Mouse (Mus musculus) cerebellum, adult 2 months (tissue): ENCODE data around the gene Stt3b. TPM values are rescaled to one million over a fixed set of nuclear protein-coding genes. Genes with fewer than 3 reads are reported as not detected.

Experiments used
- DNase-seq, 2 experiments: peaks; one replicate each; pipeline ENCODE4 v3.0.0; 2021
- H3K27ac ChIP-seq: fragments of 200-500 bp; 2 replicates; pipeline ENCODE4 v1.5.1; 2012; ENCODE audit warnings: low read length, control low read depth, inconsistent platforms; ENCODE audit not compliant: insufficient read depth
- H3K27me3 ChIP-seq: fragments of 200-500 bp; 2 replicates; pipeline ENCODE4 v1.6.1; 2012; ENCODE audit warnings: inconsistent platforms, mild to moderate bottlenecking, low read length, moderate library complexity; ENCODE audit not compliant: control insufficient read depth, insufficient read depth
- H3K4me1 ChIP-seq: fragments of 200-500 bp; 2 replicates; pipeline ENCODE4 v1.6.1; 2011; ENCODE audit warnings: low read length; ENCODE audit not compliant: control insufficient read depth, insufficient read depth
- H3K4me3 ChIP-seq: fragments of 200-500 bp; replicated peaks from 2 replicates; pipeline ENCODE3; 2011; ENCODE audit warnings: mild to moderate bottlenecking, low read depth, low read length, control low read depth; ENCODE audit not compliant: insufficient read depth
- CTCF ChIP-seq: fragments of 200-500 bp; IDR thresholded peaks from 2 replicates; pipeline ENCODE4 v1.5.1; 2011; ENCODE audit warnings: low read depth, mild to moderate bottlenecking, control low read depth, low read length, moderate library complexity, borderline replicate concordance; ENCODE audit not compliant: insufficient read depth
- POLR2A ChIP-seq: fragments of 200-500 bp; IDR thresholded peaks from 2 replicates; pipeline ENCODE4 v1.6.1; 2011; ENCODE audit warnings: low read length, control low read depth, borderline replicate concordance; ENCODE audit not compliant: insufficient read depth
- WGBS: fragments of 180-500 bp; shearing (Covaris S2); methylation state at CpG from one replicate; pipeline ENCODE4 v1.1.7; 2018; 5-methylcytosine and 5-hydroxymethylcytosine counted together
- polyA plus RNA-seq: library from polyadenylated mRNA; depleted of rRNA; stranded (reverse); fragments of >200 nt; gene quantifications from 2 replicates; pipeline ENCODE4 v1.2.3, GENCODE M21; 2012; rRNA removed

Stt3b gene
- 37.2 and 38.2 TPM in 2 replicates for polyA plus RNA-seq

DNA sequence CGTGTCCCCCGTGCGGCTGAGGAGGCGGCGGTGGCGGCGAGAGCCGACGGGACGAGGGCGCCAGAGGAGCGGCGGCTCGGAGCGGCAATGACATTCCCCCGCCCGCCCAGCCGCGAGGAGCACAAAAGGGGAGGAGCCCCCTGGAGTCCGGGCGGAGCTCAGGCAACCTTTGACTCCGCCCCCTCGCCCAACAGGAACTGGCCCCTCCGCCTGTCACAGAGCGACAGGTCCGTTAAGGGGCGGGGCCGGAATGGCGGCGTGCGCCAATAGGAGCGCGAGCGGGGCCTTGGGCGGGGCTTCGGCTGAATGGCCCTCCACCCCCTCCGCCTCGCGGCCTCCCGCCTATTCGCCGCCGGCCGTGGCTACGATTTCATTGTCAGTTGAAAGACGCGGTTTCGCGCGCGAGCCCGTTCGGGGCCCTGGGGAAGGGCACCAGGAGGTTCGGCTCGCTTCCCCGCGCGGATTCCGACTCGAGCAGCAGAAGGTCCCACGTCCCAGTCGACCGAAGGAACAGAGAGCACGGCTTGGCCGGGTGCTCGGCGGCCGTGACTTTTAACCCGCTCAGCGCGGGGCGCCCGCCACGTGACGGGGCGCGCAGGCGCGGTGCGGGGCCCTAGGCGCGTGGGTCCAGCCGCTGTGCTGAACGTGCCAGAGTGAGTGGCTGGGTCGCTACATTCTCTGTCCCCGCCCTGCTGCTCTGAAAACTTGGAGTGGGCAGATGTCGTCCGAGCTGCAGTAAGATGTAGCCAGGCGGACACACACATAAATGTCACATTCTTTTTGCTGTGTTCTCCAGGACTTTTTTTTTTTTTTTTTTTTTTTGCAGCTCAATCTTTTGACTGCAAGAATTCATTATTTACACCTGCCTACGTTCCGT, at the start of gene Stt3b:
Gene Stt3b (minus strand): TSS at position 76 of the 877 bp plus-strand sequence.
- peak; percentile 100 for DNase-seq
- Histone ChIP-seq H3K4me3 (peak within 1 kb of the TSS; percentile 87), H3K4me1 (no peaks in the 10 kb centered on the region), H3K27me3 (no peaks in the 10 kb centered on the region), H3K27ac (peak within 1 kb of the TSS; percentile 92)
- TF ChIP-seq POLR2A (peak; percentile 51), CTCF (no peak)
- under 1% methylated on average over 88 of the region's 91 CpGs for WGBS

GRCm38 (mm10) chr9:115358421-115358820, 48.2 kb upstream of the Stt3b start:
- DNase-seq: no peak
- no peaks in the 10 kb centered on the region for H3K4me1 ChIP-seq
- H3K27me3 ChIP-seq: no peaks in the 10 kb centered on the region
- TF ChIP-seq POLR2A: no peak
- no peak for TF ChIP-seq CTCF
- 91% methylated on average over 2 of the region's 2 CpGs for WGBS
- no peak overlapping the region for H3K4me3 ChIP-seq
- H3K27ac ChIP-seq: no peak overlapping the region

- TF ChIP-seq POLR2A (no peak), CTCF (no peak)
- DNase-seq: no peak
- H3K4me1 ChIP-seq: no peaks in the 10 kb centered on the region
- 93% methylated on average over 1 of the region's 1 CpGs for WGBS
- no peaks in the 10 kb centered on the region for H3K27me3 ChIP-seq
- no peak overlapping the region for H3K4me3 ChIP-seq
- H3K27ac ChIP-seq: no peak overlapping the region
Observed at GRCm38 (mm10) chr9:115357996-115358395, 47.8 kb upstream of the Stt3b start.

DNA sequence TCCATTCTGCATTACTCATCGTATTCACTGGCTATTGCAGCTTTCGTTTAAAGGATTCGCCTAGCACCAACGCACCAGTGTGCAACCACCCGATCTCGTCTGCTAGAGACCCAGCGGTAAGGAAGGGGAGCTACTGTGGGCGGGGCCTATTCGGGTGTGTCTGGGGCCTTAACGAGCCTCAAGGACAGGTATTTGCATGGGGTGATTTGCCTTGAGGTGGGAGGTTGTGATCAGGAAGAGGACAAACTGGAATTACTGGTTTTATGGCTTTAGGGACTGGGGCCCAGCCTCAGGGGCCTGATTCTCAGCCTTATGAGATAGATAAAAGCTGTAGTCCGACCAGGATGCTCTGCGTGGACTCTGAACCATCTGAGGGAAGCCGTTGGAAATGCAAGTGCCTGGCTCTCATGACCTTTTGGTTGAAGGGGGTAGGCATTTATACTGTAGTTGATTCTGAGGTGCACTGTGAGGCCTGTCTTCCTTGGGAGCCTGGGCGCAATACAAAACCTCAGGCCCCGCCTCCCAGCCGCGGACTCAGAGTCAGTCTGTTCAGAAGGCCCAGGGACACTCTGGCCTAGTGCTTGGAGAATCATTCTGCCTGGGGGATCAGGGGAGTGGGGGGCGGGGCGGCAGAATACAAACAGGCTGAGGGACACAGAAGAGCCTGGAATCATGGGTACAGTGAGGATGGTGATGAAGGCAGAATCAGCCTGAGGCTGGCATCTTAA, 46.7 kb upstream of the Stt3b start:
- DNase-seq: no peak
- H3K27me3 ChIP-seq: no peaks in the 10 kb centered on the region
- no peak for TF ChIP-seq CTCF
- no peaks in the 10 kb centered on the region for H3K4me1 ChIP-seq
- no peak overlapping the region for H3K27ac ChIP-seq
- WGBS: 59% methylated on average over 19 of the region's 19 CpGs
- no peak overlapping the region for H3K4me3 ChIP-seq

DNA sequence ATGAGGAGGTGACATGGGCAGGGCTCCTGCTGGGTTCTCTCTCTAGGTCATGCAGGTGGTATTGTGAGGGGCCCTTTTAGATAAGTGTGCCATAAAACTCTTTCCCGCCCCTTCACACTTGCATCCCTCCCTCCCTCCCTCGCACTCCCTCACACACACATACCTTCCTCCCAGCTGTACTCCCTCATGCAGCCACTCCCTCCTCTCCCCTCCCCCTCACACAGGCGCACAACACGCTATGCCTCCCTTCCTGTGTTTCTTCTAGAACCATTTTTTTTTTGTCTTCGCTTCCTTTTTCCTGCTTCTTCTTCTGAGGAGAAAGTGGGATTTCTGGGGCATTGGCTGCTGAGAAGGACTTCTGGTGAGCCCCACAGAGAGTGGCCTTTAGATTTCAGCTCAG, 45.8 kb upstream of the Stt3b start:
- no peak for DNase-seq
- no peak overlapping the region for H3K27ac ChIP-seq
- no peaks in the 10 kb centered on the region for H3K4me1 ChIP-seq
- TF ChIP-seq CTCF (no peak), POLR2A (no peak)
- H3K27me3 ChIP-seq: no peaks in the 10 kb centered on the region
- WGBS: 72% methylated on average over 5 of the region's 5 CpGs
- H3K4me3 ChIP-seq: no peak overlapping the region

GRCm38 (mm10) chr9:115349741-115350512, 39.7 kb upstream of the Stt3b start:
- H3K4me1 ChIP-seq: no peaks in the 10 kb centered on the region
- H3K27ac ChIP-seq: no peak overlapping the region
- no peaks in the 10 kb centered on the region for H3K27me3 ChIP-seq
- DNase-seq: no peak
- no peak overlapping the region for H3K4me3 ChIP-seq
- no peak for TF ChIP-seq CTCF
- TF ChIP-seq POLR2A: no peak
- 80% methylated on average over 4 of the region's 4 CpGs for WGBS

GRCm38 (mm10) chr9:115349106-115349505, 38.9 kb upstream of the Stt3b start:
- H3K27me3 ChIP-seq: no peaks in the 10 kb centered on the region
- DNase-seq: no peak
- no peak overlapping the region for H3K4me3 ChIP-seq
- no peak overlapping the region for H3K27ac ChIP-seq
- H3K4me1 ChIP-seq: no peaks in the 10 kb centered on the region
- 89% methylated on average over 1 of the region's 1 CpGs for WGBS
- TF ChIP-seq CTCF (no peak), POLR2A (no peak)

DNA sequence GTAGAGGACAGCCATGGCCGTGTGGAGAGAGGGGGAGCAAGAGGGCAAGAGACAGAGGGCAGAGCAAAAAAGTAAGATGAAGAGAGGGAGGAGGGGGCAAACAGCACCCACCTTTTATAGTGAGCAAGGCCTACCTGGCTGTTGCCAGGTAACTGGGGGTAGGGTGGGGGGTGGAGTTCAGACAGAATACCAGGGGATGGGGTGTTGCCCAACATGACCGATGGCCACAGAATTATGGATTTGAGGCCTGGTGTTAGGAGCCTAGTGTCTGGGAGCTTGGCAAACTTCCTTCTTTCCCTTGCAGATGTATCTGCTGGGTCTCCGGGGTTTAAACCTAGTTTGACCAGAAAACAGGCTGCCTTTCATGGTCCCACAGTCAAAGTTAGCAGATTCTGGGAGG, 34.7 kb upstream of the Stt3b start:
- WGBS: 89% methylated on average over 3 of the region's 3 CpGs
- no peak overlapping the region for H3K4me3 ChIP-seq
- TF ChIP-seq CTCF (no peak), POLR2A (no peak)
- H3K27ac ChIP-seq: no peak overlapping the region
- no peaks in the 10 kb centered on the region for H3K4me1 ChIP-seq
- no peaks in the 10 kb centered on the region for H3K27me3 ChIP-seq
- DNase-seq: no peak
